Mouse (Mus musculus) forebrain, embryonic 13.5 days (tissue): Measurements from ENCODE around the gene Mogs. TPM values are rescaled to one million over a fixed set of nuclear protein-coding genes. Genes with fewer than 3 reads are reported as not detected.

ENCODE experiments used
- ATAC-seq: fragments of 200-750 bp; cut with Nextera tagmentation; 2 replicates; pipeline ENCODE4 v1.8.0; 2017
- H3K27ac ChIP-seq: fragments of 300-500 bp; sonication (generic); 2 replicates; pipeline ENCODE4 v1.5.1; 2015; ENCODE audit warnings: inconsistent platforms, mild to moderate bottlenecking, moderate library complexity
- H3K27me3 ChIP-seq: fragments of 300-500 bp; sonication (generic); 2 replicates; pipeline ENCODE4 v1.6.1; 2015; ENCODE audit warnings: mild to moderate bottlenecking, inconsistent platforms
- H3K36me3 ChIP-seq: fragments of 300-500 bp; sonication (generic); 2 replicates; pipeline ENCODE4 v1.6.1; 2015; ENCODE audit warnings: mild to moderate bottlenecking, inconsistent platforms; ENCODE audit not compliant: poor library complexity, severe bottlenecking
- H3K4me1 ChIP-seq: fragments of 300-500 bp; sonication (generic); 2 replicates; pipeline ENCODE4 v1.6.1; 2015; ENCODE audit warnings: inconsistent platforms
- H3K4me2 ChIP-seq: fragments of 300-500 bp; sonication (generic); 2 replicates; pipeline ENCODE4 v1.6.1; 2015; ENCODE audit warnings: inconsistent platforms, mild to moderate bottlenecking, moderate library complexity
- H3K4me3 ChIP-seq: fragments of 300-500 bp; sonication (generic); 2 replicates; pipeline ENCODE4 v1.5.1; 2015; ENCODE audit warnings: mild to moderate bottlenecking, inconsistent platforms
- H3K9ac ChIP-seq: fragments of 300-500 bp; sonication (generic); 2 replicates; pipeline ENCODE4 v1.6.1; 2015; ENCODE audit warnings: mild to moderate bottlenecking, inconsistent platforms
- H3K9me3 ChIP-seq: fragments of 300-500 bp; sonication (generic); replicated peaks from 2 replicates; pipeline ENCODE4 v1.6.1; 2016; ENCODE audit warnings: inconsistent platforms
- WGBS: fragments of 180-500 bp; shearing (Covaris S2); methylation state at CpG from one replicate; pipeline ENCODE4 v1.1.7; 2015; 5-methylcytosine and 5-hydroxymethylcytosine counted together
- polyA plus RNA-seq: library from polyadenylated mRNA; unstranded; fragments of >200 nt; fragmentation: Nextera tagmentation; extraction: Ambion mirVana; gene quantifications from 2 replicates; pipeline ENCODE4 v1.2.1, GENCODE M21; 2015

Gene Mogs
- polyA plus RNA-seq, 1 experiment from 2014 or later: 19.2 TPM

- Histone ChIP-seq H3K4me2 (peak overlapping the region; percentile 100), H3K4me1 (peaks cover 25% of the 10 kb centered on the region), H3K27me3 (peaks cover 19% of the 10 kb centered on the region), H3K27ac (peak overlapping the region; percentile 70), H3K36me3 (0 out of 2 replicates have a peak, but pooled peaks cover 7% of the 10 kb centered on the region), H3K9me3 (no peaks in the 10 kb centered on the region), H3K9ac (peak overlapping the region; percentile 82), H3K4me3 (peak overlapping the region; percentile 75)
- peak; percentile 71 for ATAC-seq
- under 1% methylated on average over 65 of the region's 74 CpGs for WGBS
Observed at GRCm38 (mm10) chr6:83101688-83102556, 13.4 kb upstream of the Mogs start.

- H3K36me3 ChIP-seq: peaks cover 12% of the 10 kb centered on the region; the same call in 1 of the 2 replicates
- 49% methylated on average over 11 of the region's 11 CpGs for WGBS
- no peaks in the 10 kb centered on the region for H3K9me3 ChIP-seq
- peaks cover 19% of the 10 kb centered on the region for H3K27me3 ChIP-seq
- peak overlapping the region; percentile 82; the same call in 1 of the 2 replicates for H3K9ac ChIP-seq
- peak overlapping the region; percentile 75; the same call in 1 of the 2 replicates for H3K4me3 ChIP-seq
- H3K27ac ChIP-seq: no peak overlapping the region
- H3K4me2 ChIP-seq: peak overlapping the region; percentile 100
- no peak for ATAC-seq
- H3K4me1 ChIP-seq: peaks cover 35% of the 10 kb centered on the region
Observed at GRCm38 (mm10) chr6:83103130-83103650, 12.1 kb upstream of the Mogs start.

GRCm38 (mm10) chr6:83104158-83104557 is 11.1 kb upstream of the Mogs start:
- H3K9me3 ChIP-seq: no peaks in the 10 kb centered on the region
- H3K4me2 ChIP-seq: no peak overlapping the region
- H3K4me3 ChIP-seq: no peak overlapping the region
- peaks cover 17% of the 10 kb centered on the region for H3K27me3 ChIP-seq
- 48% methylated on average over 4 of the region's 4 CpGs for WGBS
- H3K36me3 ChIP-seq: peaks cover 12% of the 10 kb centered on the region; the same call in 1 of the 2 replicates
- H3K4me1 ChIP-seq: peaks cover 39% of the 10 kb centered on the region
- no peak overlapping the region for H3K9ac ChIP-seq
- ATAC-seq: peak; percentile 25; the same call in 1 of the 2 replicates
- no peak overlapping the region for H3K27ac ChIP-seq

DNA sequence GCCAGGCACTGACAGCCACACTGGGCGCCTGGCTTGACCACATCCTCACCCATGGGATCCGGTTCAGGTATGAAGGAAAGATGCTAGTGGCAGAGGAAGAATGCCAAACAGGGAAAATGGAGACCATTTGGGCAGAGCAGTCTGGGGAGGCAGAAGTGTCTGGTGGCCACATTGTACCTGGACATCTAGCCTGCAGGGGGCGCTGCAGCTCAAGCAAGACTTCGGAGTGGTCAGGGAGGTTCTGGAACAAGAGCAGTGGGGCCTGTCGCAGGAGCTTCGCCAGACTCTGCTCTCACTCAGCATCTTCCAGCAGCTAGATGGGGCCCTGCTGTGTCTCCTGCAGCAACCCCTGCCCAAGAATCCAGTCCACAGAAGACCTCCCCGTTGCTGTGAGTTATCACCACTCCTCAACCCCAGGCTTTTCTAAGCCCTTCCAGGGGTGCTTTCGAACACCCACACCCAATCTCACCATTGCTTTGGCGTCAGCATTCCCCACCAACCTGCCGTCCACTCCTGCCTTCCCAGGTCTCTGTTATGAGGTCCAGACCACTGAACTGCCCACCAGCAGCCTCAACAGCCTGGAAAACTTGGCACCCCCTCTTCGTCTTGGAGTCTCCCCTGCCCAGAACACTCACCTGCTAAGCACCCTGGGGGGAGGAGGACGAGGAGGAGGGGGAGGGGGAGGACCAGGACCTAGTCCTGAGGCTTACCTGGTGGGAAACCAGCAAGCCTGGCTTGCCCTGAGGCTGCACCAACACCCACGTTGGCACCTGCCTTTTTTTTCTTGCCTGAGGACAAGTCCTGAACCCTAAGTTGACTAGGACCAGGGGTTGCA is 7.5 kb upstream of the Mogs start:
- Histone ChIP-seq H3K27ac (0 out of 2 replicates have a peak overlapping the region, but pooled peaks have one; percentile 10), H3K9me3 (no peaks in the 10 kb centered on the region), H3K9ac (peak overlapping the region; percentile 96; the same call in 1 of the 2 replicates), H3K4me3 (peak overlapping the region; percentile 94), H3K36me3 (peaks cover 15% of the 10 kb centered on the region; the same call in 1 of the 2 replicates), H3K4me2 (peak overlapping the region; percentile 93), H3K27me3 (peaks cover 5% of the 10 kb centered on the region; the same call in 1 of the 2 replicates), H3K4me1 (peaks cover 36% of the 10 kb centered on the region)
- no peak for ATAC-seq
- 36% methylated on average over 13 of the region's 13 CpGs for WGBS

GRCm38 (mm10) chr6:83108762-83109668 is 6.3 kb upstream of the Mogs start, which contains the start of gene Mrpl53:
Mrpl53 (plus strand) TSS chr6:83109040.
- H3K9me3 ChIP-seq: no peaks in the 10 kb centered on the region
- peaks cover 27% of the 10 kb centered on the region for H3K4me1 ChIP-seq
- H3K9ac ChIP-seq: peak within 1 kb of the TSS; percentile 96
- peak within 1 kb of the TSS; percentile 71 for H3K27ac ChIP-seq
- peaks cover 15% of the 10 kb centered on the region; the same call in 1 of the 2 replicates for H3K36me3 ChIP-seq
- H3K4me2 ChIP-seq: peak within 1 kb of the TSS; percentile 93
- ATAC-seq: peak; percentile 85
- H3K4me3 ChIP-seq: peak within 1 kb of the TSS; percentile 94
- no peaks in the 10 kb centered on the region for H3K27me3 ChIP-seq
- under 1% methylated on average over 69 of the region's 76 CpGs for WGBS

DNA sequence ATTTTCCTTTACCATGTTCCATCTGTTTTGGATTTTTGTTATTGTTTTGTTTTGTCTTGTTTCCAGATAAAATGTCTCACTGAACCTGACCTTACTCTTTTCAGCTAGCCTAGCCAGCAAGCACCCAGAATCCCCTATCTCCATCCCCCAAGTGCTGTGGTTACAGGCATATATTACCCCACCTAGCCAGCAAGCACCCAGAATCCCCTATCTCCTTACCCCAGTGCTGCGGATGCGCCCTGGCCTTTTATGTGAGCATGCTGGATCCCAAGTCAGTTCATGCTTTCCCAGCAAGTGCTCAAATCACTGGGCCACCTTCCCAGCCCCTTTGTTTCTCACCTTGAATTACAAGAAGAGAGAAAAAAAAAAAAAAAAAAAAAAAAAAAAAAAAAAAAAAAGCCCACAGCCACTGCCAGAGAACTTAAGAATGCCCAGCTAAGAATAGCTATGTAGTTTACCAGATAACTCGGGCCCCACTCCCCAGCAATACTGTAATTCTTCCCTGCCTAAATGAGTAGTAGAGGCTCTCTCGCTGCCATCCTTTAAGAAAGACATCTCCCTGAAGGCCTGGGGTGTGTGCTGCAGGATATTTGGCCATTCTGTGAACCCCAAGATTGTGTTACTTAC is 3.7 kb upstream of the Mogs start:
- no peak for ATAC-seq
- Histone ChIP-seq H3K9ac (no peak overlapping the region), H3K27me3 (no peaks in the 10 kb centered on the region), H3K4me1 (peaks cover 45% of the 10 kb centered on the region), H3K4me3 (no peak overlapping the region), H3K27ac (no peak overlapping the region), H3K36me3 (peaks cover 8% of the 10 kb centered on the region; the same call in 1 of the 2 replicates), H3K9me3 (no peaks in the 10 kb centered on the region), H3K4me2 (no peak overlapping the region)
- WGBS: 88% methylated on average over 4 of the region's 4 CpGs

DNA sequence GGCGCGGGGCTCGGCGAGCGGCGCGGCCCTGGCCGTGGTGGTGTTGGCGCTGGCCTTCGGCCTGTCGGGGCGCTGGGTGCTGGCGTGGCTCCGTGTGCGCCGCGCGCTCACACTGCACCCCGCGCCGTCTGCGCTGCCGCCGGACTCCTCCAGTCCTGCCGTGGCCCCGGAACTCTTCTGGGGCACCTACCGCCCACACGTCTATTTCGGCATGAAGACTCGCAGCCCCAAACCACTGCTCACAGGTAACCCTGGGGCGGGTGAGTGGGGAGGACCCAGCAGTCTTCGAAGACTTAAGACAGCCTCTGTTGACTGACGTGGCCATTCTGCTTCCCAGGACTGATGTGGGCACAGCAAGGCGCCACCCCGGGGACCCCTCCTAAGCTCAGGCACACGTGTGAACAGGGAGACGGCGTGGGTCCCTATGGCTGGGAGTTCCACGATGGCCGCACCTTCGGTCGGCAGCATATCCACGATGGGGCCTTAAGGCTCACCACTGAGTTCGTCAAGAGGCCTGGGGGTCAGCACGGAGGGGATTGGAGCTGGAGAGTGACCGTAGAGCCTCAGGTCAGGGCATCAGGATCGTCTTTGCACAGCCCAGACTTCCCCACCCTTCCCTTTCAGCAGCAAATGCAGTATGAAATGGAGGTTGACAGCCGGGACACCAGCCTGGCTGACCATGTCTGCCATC is 531 bp downstream of the Mogs start:
- H3K4me2 ChIP-seq: peak overlapping the region; percentile 99
- peaks cover 34% of the 10 kb centered on the region for H3K36me3 ChIP-seq
- peak overlapping the region; percentile 89 for H3K4me3 ChIP-seq
- H3K4me1 ChIP-seq: peaks cover 56% of the 10 kb centered on the region
- no peaks in the 10 kb centered on the region for H3K27me3 ChIP-seq
- H3K9me3 ChIP-seq: no peaks in the 10 kb centered on the region
- peak overlapping the region; percentile 74 for H3K27ac ChIP-seq
- peak overlapping the region; percentile 95 for H3K9ac ChIP-seq
- ATAC-seq: peak; percentile 67
- 1% methylated on average over 36 of the region's 48 CpGs for WGBS

DNA sequence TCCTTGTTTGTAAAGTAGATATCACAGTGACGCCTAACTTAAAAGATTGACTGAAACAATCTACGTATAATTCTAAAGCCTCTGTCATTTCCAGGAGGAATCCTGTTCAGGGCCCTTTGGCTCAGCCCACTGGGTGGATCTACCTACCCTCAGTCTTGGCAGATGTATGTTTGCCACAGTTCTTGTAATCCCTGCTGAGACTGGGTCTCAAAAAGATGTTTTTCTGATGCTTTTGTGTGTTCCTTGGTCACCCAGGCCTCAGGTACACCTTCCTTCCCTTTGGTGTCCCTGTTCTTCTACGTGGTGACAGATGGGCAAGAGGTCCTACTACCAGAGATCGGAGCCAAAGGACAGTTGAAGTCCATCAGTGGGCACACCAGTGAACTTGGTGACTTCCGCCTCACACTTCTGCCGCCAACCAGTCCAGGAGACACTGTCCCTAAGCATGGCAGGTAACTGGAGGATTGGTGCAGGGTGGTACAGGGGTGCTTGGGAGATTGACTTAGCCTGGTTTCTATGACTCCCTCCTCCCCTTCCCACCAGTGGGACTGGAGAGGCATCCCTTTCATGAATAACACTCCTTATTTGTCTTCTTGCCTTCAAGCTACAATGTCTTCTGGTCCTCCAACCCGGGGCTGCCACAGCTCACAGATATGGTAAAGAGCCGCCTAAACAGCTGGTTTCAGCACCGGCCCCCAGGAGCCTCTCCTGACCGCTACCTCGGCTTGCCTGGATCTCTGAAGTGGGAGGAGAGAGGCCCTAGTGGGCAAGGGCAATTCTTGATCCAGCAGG is 1.3 kb downstream of the Mogs start:
- no peak for ATAC-seq
- Histone ChIP-seq H3K27me3 (no peaks in the 10 kb centered on the region), H3K4me1 (peaks cover 56% of the 10 kb centered on the region), H3K4me2 (peak overlapping the region; percentile 99), H3K9me3 (no peaks in the 10 kb centered on the region), H3K4me3 (peak overlapping the region; percentile 89), H3K27ac (no peak overlapping the region), H3K9ac (peak overlapping the region; percentile 95), H3K36me3 (peaks cover 32% of the 10 kb centered on the region)
- WGBS: 77% methylated on average over 11 of the region's 11 CpGs

DNA sequence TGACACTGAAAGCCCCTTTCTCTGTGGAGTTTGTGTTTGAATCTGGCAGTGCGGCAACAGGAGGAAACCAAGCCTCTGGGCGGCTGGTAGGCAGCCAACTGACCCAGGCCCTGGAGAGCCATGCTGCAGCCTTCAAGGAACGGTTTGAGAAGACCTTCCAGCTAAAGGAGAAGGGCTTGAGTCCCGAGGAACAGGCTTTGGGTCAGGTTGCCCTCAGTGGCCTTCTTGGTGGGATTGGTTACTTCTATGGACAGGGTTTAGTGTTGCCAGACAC is 1.8 kb downstream of the Mogs start:
- Histone ChIP-seq H3K4me2 (peak overlapping the region; percentile 99), H3K4me3 (peak overlapping the region; percentile 89; the same call in 1 of the 2 replicates), H3K36me3 (peaks cover 32% of the 10 kb centered on the region), H3K27me3 (no peaks in the 10 kb centered on the region), H3K9me3 (no peaks in the 10 kb centered on the region), H3K9ac (peak overlapping the region; percentile 95), H3K4me1 (peaks cover 60% of the 10 kb centered on the region), H3K27ac (no peak overlapping the region)
- 90% methylated on average over 4 of the region's 4 CpGs for WGBS
- ATAC-seq: no peak

GRCm38 (mm10) chr6:83117616-83118015 is 2.3 kb downstream of the Mogs start:
- no peaks in the 10 kb centered on the region for H3K9me3 ChIP-seq
- H3K27ac ChIP-seq: peak overlapping the region; percentile 35; the same call in 1 of the 2 replicates
- no peak for ATAC-seq
- H3K36me3 ChIP-seq: peaks cover 32% of the 10 kb centered on the region
- peaks cover 65% of the 10 kb centered on the region for H3K4me1 ChIP-seq
- no peaks in the 10 kb centered on the region for H3K27me3 ChIP-seq
- WGBS: 88% methylated on average over 13 of the region's 13 CpGs
- H3K4me2 ChIP-seq: no peak overlapping the region
- H3K4me3 ChIP-seq: no peak overlapping the region
- no peak overlapping the region for H3K9ac ChIP-seq
